Mouse (Mus musculus): ENCODE results near the gene Hnrnpdl. TPM values are rescaled to one million over a fixed set of nuclear protein-coding genes. Genes with fewer than 3 reads are reported as not detected.

The Hnrnpdl gene
- polyA plus RNA-seq (2021; fragmentation: Nextera tagmentation), result 69.7 and 87.3 TPM in 2 replicates
- long read RNA-seq, experiment 1, transcript Hnrnpdl-202 (8 exons, 2,752 nt), result major isoform, 386 of 582 reads
- long read RNA-seq, experiment 1, transcript Hnrnpdl-207 (7 exons, 2,374 nt), result minor isoform, 69 of 582 reads
- long read RNA-seq, experiment 1, transcript Hnrnpdl-201 (9 exons, 2,149 nt), result minor isoform, 43 of 582 reads
- long read RNA-seq, experiment 1, partial matches to known transcripts, result 61 of 582 reads
- long read RNA-seq, experiment 1, other reads (novel, unspliced or antisense), result 21 of 582 reads
- long read RNA-seq, experiment 2, transcript Hnrnpdl-207 (7 exons, 2,374 nt), result minor isoform, 6 of 208 reads
- long read RNA-seq, experiment 2, transcript Hnrnpdl-202 (8 exons, 2,752 nt), result major isoform, 119 of 208 reads
- long read RNA-seq, experiment 2, transcript Hnrnpdl-201 (9 exons, 2,149 nt), result minor isoform, 12 of 208 reads
- long read RNA-seq, experiment 2, partial matches to known transcripts, result 55 of 208 reads
- long read RNA-seq, experiment 2, other reads (novel, unspliced or antisense), result 16 of 208 reads

DNA sequence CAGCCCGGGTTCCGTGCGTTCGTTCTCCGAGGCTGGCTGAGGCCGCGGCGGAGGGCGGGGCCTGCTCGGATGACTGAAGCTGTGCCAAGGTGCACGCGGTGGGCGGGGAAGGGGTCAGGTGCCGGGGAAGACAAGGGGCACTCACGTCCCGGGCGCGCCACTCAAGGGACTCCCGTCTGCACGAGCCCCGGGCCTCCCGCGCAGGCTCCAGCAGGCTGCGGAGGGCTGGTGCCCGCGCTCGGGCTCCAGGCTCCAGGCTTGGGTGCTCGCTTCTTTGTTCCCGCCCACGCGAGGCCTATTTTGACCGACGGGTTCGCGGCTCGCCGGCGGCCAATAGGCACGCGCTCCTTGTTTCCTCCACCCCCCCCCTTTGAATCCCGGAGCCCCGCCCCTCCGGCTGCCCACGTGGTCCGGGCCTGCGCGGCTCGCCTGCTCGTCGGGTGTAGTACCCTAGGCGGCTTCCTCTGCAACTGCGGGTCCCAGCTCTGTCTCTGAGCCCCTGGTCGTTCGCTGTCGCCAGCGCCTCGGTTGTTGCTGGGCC, at the start of gene Hnrnpdl, which contains the start of gene Enoph1:
TSS of gene Hnrnpdl (minus strand) at position 63 of the 541 bp plus-strand sequence.
TSS of gene Enoph1 (plus strand) at position 384 of the 541 bp plus-strand sequence.

Other genes with a start within 250 kb of the Hnrnpdl start
- gene Vamp9, start 133.4 kb downstream of the Hnrnpdl start, polyA plus RNA-seq (2021; fragmentation: Nextera tagmentation), result 0.68 and 1.9 TPM in 2 replicates
- 10.8 and 12.4 TPM in 2 replicates for gene Hnrnpd, start 60.7 kb downstream of the Hnrnpdl start, polyA plus RNA-seq (2021; fragmentation: Nextera tagmentation)
- 1.4 and 2.2 TPM in 2 replicates for gene 4930524J08Rik, start 60.6 kb downstream of the Hnrnpdl start, polyA plus RNA-seq (2021; fragmentation: Nextera tagmentation)
- gene Enoph1, start 321 bp upstream of the Hnrnpdl start, polyA plus RNA-seq (2021; fragmentation: Nextera tagmentation), result 83.0 and 102 TPM in 2 replicates
- gene Tmem150c, start 120.1 kb upstream of the Hnrnpdl start, polyA plus RNA-seq (2021; fragmentation: Nextera tagmentation), result 17.7 and 27.2 TPM in 2 replicates